Mouse (Mus musculus) right cerebral cortex, postnatal 25 days (tissue): ENCODE results near the gene Trpm3.
A peak's percentile ranks its signal among the peaks of the same experiment; 100 is the strongest.
"Not testable (repeated sequence)": the region's sequence is repeated elsewhere in the genome, so short reads cannot be mapped to it uniquely, and the experiment has no call there.

Experiments used
- DNase-seq: peaks from one replicate; pipeline ENCODE4 v3.0.0; 2022

Trpm3 gene

DNA sequence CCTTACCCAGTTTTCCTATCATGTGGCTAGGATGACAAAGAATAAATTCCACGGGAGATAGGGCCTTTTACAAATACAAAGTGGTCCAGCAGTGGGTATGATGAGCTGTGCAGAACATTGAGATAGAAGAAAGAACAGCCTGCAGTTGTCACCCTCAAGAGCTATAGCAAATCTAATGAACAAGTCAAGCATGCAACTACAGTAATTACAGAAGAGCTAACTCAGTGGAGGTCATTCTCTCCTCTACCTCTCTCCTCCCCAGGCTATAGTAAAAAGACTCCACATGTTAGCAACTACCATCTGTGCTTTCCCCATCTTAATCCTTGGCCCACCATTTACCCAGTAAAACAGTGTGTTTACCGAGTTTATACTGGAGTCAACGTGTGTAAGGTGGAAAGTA lies 629.4 kb downstream of the Trpm3 start:
- no peak for DNase-seq

DNA sequence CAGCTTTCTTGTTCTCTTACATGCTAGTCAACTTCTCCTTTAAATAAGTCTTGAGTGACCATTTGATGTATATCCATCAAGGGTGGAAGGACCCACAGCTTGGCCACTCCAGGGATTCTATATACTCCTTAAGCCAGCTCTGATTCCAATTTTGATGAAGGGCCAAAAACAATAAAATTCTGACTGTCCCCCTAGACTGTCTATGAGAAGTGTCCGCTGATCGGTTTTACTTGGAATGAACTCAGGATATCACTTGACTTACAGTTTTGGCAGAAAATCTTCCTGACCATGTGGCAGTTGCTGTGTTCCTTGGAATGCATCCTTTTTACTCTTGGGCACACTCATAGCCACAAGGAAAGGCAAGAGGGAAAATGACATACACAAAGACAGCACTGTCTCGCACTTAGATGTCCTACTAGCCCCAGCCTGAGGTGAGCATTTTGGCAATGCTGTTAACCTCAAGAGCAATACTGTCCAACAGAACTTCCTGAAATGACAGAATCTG lies 636.4 kb downstream of the Trpm3 start:
- DNase-seq: no peak

DNA sequence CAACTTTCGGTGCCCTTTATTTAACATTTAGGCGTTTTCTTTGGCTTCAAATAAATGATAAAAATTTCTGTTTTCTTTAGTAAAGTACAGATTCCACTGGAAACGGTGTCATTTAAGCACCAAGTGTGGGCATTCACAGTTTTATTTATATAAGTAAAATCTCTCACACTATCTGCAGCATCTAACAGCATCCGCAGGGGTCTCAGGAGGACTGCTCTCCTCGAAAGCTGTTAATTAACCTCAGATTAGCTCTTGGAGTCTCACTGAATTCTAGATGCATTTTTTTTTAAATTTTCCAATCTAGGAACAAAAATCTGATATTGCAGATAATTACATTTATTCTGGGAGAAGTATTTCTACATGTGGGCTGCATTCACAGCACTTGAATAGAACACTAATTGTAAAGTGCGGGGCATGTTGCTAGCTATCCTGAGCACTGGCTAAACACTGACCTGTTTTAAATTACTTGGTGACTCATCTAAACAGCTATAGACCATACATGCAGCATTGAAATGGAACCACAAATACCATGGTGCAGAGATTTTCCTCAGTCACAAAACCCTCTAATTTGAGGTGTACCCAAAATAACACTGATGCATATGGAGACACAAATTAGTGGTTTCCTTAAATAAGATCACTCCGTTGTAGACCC lies 641.5 kb downstream of the Trpm3 start:
- DNase-seq: no peak

DNA sequence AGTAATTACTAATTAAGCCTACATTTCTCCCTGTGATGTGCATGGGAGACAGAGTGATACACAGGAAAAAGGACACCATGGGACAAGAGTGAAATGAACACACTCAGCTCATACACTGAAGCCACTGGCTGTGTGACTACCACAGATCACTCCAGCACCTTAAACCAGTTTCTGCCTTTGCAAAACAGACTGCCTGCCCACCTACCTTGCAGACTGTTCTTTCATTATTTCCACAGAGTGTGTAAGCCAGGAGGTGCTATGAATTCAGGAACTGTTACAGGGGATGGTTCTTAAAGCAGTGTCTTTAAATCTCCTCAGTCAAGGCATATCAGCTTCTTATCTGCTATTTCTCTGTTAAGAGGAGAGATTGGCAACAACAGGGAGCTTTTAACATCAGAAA lies 642.7 kb downstream of the Trpm3 start:
- DNase-seq: no peak

DNA sequence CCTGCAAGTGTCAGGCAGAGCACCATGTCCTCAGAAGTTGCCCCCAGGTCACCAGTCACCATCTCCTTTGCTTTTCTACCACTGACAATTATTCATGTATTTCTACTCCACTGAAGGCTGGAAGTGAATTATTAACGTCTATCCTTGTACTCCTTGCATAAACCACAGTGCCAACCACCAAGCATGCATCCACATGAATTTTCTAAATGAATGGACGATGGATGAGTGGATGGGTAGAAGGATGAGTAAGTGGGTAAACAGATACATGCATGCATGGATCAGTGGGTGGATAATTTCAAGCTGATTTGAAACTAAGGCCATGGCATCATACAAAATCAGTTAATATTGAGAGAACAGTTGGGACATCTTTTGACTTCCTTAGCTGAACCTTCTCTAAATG lies 644.9 kb downstream of the Trpm3 start:
- no peak for DNase-seq

DNA sequence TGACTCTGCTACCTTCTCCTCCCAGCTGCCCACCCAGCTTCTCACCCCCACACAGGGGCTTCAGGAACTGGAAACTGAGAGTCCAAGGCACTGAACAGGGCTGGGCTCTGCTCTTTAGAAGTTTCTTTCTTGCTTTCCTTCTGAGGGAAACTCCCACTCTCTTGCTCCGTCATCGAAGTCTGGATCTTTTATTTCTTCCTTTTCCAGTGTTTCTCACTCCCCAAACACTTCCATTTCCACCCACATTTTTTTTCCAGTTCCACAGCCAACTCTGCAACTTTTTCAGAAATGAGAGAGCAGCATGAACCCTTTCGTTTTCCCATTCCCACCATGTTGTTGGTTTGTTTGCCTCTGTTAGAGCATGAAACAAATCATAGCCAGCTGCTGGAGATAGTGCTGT lies 650.9 kb downstream of the Trpm3 start:
- no peak for DNase-seq

DNA sequence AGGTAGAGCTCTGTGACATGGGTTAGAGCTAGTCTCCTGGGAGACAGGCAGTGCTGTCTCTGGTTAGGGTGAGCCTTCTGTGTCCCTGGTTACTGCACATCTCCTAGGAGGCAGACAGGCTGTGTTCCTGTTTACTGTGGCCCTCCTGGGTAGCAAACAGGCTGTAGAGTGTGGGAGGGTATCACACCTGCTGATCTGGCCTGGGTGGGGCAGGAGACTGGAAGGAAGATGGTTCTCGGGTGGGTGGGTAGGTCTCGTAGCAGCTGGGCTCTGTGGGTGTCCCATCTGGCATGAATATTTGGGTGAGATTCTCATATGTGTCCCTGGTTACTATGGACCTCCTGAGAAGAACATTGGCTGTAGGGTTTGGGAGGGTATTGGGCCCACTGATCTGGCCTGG lies 658.1 kb downstream of the Trpm3 start:
- no peak for DNase-seq

- DNase-seq: peak; percentile 22
Measured at GRCm38 (mm10) chr19:22800471-22800870, 661.6 kb downstream of the Trpm3 start.

- DNase-seq: no peak
Measured at GRCm38 (mm10) chr19:22803396-22803795, 664.5 kb downstream of the Trpm3 start.

GRCm38 (mm10) chr19:22804311-22804710 lies 665.5 kb downstream of the Trpm3 start:
- DNase-seq: no peak

DNA sequence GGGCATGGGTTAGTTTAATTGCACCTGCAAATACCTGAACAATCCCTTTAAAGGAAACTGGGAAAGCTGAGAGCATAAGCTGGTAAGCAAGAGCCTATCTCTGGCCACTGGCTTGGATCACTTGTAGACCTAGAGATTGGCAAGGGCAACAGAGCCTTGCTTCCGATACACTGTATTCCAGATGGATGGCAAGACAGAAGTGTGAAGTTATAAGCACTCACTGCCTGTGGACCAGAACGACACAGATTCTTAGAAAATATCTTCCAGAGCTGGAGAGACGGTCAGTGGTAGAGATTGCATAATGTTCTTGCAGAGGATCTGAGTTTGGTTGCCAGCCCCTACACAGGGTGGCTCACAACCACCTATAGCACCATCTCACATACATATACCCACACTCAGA lies 671.4 kb downstream of the Trpm3 start:
- no peak for DNase-seq

DNA sequence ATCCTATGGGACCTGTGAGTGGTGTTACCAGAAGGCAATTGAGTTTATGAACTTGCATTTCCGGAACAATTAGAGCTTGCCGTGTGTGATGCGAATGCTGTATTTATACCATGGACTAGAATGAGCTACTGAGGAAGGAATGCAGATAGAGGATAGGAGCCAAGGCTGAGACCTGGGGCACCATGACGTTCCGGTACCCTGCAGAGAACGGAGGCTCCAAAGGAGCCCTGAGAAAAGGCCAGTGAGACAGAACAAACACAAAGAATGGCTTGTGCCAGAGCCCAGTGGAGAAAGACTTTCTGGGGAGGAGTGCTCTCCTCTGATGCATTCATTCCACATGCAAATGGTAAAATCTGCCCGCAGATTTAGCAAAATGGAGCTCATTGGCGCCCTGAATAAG lies 682.9 kb downstream of the Trpm3 start:
- DNase-seq: no peak

DNA sequence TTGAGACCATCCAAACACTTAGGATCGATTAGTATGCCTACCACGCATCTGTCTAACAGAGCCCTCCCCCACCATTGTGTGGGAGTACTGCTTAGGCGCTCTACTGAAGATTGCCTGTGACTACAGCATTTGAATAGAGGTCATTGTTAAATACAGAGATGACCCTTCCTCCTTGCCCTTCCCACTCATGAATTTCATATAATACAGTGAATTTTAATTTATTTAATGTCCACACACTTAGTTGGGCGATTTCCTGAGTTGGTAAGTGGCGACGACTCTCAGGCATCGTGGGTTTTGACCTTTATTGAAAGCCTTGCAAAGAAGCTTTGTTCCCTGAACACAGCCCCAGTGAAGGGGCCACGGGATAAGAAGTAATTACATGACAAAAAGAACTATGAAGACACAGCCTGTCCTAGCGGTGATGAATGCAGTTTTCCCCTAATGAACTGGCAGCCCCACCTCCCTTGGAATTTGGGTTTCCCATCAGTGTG lies 684.7 kb downstream of the Trpm3 start:
- DNase-seq: no peak

DNA sequence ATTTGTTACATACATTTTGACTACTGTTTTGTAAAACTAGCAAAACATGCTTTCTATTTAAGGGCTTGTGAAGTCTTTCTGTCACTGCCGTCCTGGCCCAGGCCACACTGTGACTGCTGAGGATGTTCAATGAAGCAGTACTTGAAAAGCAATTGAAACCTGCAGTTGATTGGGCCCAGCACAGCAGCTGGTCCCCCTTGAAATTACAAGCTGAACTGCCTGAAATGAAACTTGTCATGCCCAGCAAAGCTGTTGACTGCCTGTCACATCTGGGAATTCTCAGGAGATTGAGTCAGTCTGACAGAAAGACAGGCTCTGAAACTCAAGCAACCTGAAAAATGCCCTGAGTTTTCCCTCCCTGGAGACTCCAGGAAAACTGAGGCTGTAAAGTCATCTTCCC lies 687.0 kb downstream of the Trpm3 start:
- DNase-seq: no peak

GRCm38 (mm10) chr19:22828198-22828742 lies 689.4 kb downstream of the Trpm3 start:
- no peak for DNase-seq

DNA sequence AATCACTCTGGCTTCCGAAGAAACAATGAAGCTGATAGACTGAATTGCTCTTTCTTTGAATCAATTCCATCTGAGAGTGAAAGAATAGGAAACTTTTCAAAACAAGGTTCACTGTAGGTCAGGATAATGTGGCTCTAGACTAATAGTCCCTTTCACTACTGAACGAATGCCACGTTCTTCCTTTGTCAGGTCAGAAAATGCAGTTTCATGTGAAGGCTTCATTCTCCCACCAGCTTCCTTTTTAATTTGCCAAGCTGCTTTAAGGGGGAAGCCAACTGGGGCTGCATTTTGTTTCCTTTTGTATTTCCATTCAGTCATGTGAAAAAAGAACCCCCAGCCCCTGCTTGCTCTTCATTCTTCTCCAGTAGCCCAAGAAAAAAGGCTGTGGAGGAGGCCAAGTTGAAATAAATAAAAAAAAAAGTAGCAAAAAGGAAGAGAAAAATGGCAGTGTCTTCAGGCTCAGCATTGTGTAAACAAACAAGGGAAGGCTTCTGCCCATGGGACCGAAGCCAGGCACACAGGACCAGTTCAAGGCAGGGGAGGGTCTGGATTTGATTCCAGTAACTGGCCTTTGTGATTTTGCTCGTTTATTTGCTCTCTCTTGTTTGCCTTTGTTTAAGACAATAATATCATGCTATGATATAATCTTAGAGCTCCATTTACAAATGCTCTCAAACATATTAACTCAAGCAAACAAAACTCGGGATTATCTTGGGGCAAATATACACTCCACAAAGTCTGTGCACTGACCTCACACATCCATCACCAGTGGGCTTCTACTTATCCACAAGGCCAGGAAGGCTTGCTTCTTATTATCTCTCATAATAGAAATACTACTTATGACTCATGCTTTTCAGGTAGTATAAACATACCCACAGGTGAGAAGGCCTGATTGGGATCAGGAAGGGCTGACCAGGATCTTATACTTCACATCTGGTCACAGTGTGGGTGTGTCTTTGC lies 702.5 kb downstream of the Trpm3 start:
- DNase-seq: no peak

DNA sequence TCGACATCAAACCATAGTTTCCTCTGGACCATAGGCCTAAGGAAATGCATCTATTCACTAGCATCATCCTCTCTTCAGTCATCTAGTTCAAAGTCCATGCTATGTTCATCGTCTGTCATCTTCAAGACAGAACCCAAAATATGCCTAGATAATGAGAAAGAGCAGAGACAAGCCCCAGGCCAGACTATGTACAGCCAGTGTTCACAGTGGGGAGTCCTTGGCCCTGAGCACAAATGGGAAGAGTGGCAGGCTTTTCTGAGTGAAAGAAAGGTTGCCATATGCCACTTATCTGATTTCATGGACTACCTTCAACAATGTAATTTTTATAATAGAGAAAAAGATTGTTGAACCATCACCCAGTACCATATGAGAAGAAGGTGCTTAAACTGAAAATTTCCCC lies 703.9 kb downstream of the Trpm3 start:
- DNase-seq: no peak

DNA sequence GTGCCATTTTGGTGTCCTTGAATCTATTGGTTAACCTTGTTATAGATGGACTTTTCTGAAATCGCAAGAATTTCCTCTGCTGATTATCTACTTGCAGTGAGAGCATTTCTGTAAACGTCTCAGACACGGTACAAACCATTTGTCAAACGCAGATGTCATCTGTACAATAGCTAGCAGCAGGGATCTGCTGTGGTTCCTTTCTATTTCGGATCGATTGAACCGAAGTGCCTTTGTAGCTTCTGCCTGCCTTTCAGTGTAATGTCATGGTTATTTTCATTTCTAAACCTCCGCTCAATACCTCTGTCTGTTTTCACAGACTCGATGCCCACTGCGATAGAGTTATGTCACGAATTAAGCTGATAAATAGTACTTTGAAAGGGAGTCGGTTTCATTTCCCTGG lies 708.9 kb downstream of the Trpm3 start:
- DNase-seq: no peak

DNA sequence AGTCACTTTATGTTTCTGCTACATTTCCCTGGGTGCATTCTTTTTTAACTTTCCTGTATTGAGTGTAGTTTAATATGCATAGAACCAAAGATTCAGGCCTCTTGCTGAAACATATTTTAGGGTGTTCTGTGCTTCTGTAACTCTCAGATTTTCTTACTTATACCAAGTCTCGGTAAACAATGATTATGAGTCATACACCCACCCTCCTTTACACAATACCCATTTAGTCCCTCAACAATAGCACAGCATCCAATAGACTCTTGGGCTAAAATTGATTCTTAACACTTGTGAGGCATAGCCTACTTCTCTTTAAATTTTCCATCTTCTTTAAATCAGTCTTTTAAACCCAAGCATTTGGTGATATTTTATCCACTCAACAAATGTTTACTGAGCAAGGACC lies 709.4 kb downstream of the Trpm3 start:
- DNase-seq: no peak

DNA sequence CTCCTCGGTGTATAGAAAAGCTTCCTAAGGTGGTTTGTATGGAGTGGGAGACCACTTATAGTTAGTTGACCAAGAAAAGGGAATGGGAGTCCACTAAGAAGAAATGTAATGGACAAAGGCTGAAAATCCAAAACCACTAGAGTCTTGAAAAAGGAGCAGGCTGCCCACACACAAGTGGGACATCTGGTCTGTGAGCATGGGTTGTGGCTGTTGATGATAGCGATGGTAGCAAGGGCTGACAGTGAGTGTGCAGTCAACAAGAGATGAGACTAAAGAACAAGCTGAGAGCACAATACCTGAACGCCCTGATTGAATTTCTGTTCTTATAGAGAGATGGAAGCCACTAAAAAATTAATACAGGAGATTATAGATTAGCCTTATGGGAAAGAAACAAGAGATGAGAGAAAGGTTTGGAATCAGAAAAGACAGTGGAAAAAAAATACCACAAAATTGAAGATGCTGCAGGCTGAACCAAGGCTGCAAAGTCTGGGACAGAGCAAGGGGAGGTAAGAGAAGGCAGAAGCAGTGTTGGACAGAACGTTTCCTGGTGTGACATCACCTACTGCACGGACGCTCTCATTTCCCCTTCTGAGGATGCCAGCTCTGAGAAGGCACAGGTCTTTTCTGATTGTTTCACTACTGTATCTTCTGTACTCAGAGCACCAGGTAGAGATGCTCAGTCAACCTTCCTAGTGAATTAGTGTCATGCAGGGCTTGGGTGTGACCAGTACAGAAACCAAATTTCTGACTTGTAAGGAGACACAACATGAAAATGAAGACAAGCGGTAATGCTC lies 710.1 kb downstream of the Trpm3 start:
- DNase-seq: no peak

DNA sequence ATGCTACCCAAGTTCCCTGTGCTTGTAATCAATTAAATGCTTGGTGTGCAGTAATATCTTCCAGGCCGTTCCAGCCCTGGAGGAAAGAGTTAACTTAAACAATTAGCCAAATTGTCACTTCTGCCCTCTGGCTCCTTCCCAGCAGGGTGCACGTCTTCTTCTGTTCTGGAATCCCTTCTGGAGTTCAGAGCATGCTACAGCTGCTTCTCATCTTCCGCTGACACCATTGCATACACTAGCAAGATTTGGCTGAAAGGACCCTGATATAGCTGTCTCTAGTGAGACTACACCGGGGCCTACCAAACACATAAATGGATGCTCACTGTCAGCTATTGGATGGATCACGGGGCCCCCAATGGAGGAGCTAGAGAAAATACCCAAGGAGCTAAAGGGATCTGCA lies 712.6 kb downstream of the Trpm3 start:
- DNase-seq: not testable (repeated sequence)

DNA sequence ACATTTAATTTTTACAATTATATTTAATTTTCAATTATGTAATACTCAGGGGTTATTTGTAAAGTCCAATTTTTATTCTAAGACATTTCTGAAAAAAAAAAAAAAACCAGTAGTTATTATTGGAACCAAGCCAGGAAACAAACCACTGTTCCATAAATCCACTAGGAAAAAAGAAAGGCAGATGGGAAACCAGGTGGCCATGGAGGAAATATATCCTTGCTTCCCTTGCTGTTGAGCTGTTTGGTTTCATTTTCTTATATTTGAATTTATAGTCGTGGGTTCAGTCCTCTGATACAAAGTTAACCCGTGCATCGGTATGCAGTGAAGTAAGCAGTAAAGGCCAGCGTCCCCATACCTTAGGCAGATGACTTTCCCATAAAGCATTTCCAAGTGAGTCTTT lies 720.8 kb downstream of the Trpm3 start:
- no peak for DNase-seq

DNA sequence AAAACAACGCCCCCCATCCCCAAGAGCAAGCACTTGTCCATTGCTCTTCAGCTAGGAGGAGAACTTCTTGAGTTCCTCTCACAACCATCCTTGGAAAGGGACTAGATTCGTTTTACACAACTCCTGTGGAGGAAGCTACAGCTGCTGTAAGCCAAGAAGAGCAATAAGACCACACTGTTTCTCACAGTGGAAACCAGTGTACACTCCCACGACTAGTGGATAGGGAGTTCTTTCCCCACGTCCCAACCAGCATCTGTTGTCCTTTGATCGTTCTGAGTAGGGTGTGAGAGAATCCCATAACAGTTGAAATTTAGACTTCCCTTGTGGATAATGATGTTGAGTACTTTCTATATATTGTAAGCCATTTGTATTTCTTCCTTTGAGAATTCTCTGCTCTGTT lies 728.6 kb downstream of the Trpm3 start:
- no peak for DNase-seq
